Mouse (Mus musculus) liver, embryonic 16.5 days (tissue): ENCODE measurements around the gene Mis18a. TPM values are rescaled to one million over a fixed set of nuclear protein-coding genes. Genes with fewer than 3 reads are reported as not detected.
A peak's percentile ranks its signal among the peaks of the same experiment; 100 is the strongest.

Source experiments
- ATAC-seq: fragments of 200-750 bp; cut with Nextera tagmentation; 2 replicates; pipeline ENCODE4 v1.8.0; 2017; ENCODE audit warnings: low read depth, mild to moderate bottlenecking, moderate number of reproducible peaks, moderate library complexity
- H3K27ac ChIP-seq: fragments of 300-500 bp; sonication (generic); 2 replicates; pipeline ENCODE4 v1.5.1; 2014; ENCODE audit warnings: mild to moderate bottlenecking, low read length
- H3K27me3 ChIP-seq: fragments of 300-500 bp; sonication (generic); 2 replicates; pipeline ENCODE4 v1.6.1; 2014; ENCODE audit warnings: low read depth, low read length, mixed read lengths; ENCODE audit not compliant: control insufficient read depth, insufficient read depth
- H3K36me3 ChIP-seq: fragments of 300-500 bp; sonication (generic); 2 replicates; pipeline ENCODE4 v1.6.1; 2014; ENCODE audit warnings: mild to moderate bottlenecking; ENCODE audit not compliant: control insufficient read depth, insufficient read depth
- H3K4me1 ChIP-seq: fragments of 300-500 bp; sonication (generic); 2 replicates; pipeline ENCODE4 v1.6.1; 2014; ENCODE audit warnings: low read depth, low read length, mixed read lengths; ENCODE audit not compliant: control insufficient read depth
- H3K4me2 ChIP-seq: fragments of 300-500 bp; sonication (generic); 2 replicates; pipeline ENCODE4 v1.6.1; 2014; ENCODE audit warnings: low read depth, low read length, mixed read lengths
- H3K4me3 ChIP-seq: fragments of 300-500 bp; sonication (generic); 2 replicates; pipeline ENCODE4 v1.5.1; 2014; ENCODE audit warnings: low read depth, mild to moderate bottlenecking, low read length
- H3K9ac ChIP-seq: fragments of 300-500 bp; sonication (generic); 2 replicates; pipeline ENCODE4 v1.6.1; 2014; ENCODE audit warnings: low read depth, low read length
- H3K9me3 ChIP-seq: fragments of 300-500 bp; sonication (generic); replicated peaks from 2 replicates; pipeline ENCODE4 v1.6.1; 2016; ENCODE audit warnings: low read length; ENCODE audit not compliant: control insufficient read depth
- WGBS: fragments of 180-500 bp; shearing (Covaris S2); extraction: QIAGEN DNeasy Blood & Tissue Kit; methylation state at CpG from one replicate; pipeline ENCODE4 v1.1.7; 2014; ENCODE audit not compliant: insufficient replicate concordance; 5-methylcytosine and 5-hydroxymethylcytosine counted together
- polyA plus RNA-seq: library from polyadenylated mRNA; unstranded; fragments of >200 nt; fragmentation: Nextera tagmentation; extraction: Ambion mirVana; gene quantifications from 2 replicates; pipeline ENCODE4 v1.2.1, GENCODE M21; 2015

The Mis18a gene
- polyA plus RNA-seq, 1 experiment from 2014 or later = 29.6 TPM

DNA sequence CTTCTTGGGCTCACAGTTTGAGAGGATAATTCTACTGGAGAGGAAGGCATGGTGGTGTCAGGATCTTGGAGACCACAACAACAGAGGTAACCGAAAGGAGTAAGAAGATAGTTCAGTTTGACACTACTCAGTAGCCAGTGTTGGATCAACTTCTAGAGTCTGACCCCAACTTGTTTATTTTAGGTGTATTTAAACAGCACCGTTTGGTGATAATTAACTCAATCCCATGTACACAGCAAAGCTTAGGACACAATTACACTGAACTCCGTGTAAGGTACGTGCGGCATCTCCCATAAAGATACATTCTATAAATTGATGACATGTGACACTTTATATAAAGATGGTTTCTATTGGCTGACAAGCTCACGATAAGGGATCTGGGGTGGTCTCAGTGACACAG is 52.6 kb downstream of the Mis18a start:
- Histone ChIP-seq H3K27me3 (no peaks in the 10 kb centered on the region), H3K9me3 (no peaks in the 10 kb centered on the region; the same call in 1 of the 2 replicates), H3K9ac (no peak overlapping the region), H3K4me3 (no peak overlapping the region), H3K36me3 (no peaks in the 10 kb centered on the region), H3K27ac (no peak overlapping the region), H3K4me1 (no peaks in the 10 kb centered on the region), H3K4me2 (no peak overlapping the region)
- 75% methylated on average over 6 of the region's 6 CpGs for WGBS
- peak; percentile 77 for ATAC-seq

GRCm38 (mm10) chr16:90673507-90674354 is 53.5 kb downstream of the Mis18a start:
- H3K9me3 ChIP-seq = no peaks in the 10 kb centered on the region; the same call in 1 of the 2 replicates
- no peaks in the 10 kb centered on the region for H3K36me3 ChIP-seq
- ATAC-seq = no peak
- H3K27me3 ChIP-seq = no peaks in the 10 kb centered on the region
- no peak overlapping the region for H3K27ac ChIP-seq
- no peaks in the 10 kb centered on the region for H3K4me1 ChIP-seq
- WGBS = 64% methylated on average over 21 of the region's 21 CpGs
- no peak overlapping the region for H3K4me2 ChIP-seq
- no peak overlapping the region for H3K9ac ChIP-seq
- H3K4me3 ChIP-seq = no peak overlapping the region

Other genes starting within 250 kb of the Mis18a start
- 24.2 and 25.0 TPM in 2 replicates for gene Mrap, start 10.8 kb upstream of the Mis18a start, polyA plus RNA-seq
- 3.7 and 4.1 TPM in 2 replicates for gene Urb1, start 83.0 kb upstream of the Mis18a start, polyA plus RNA-seq
- 0.40 and 0.51 TPM in 2 replicates for gene Eva1c, start 99.3 kb upstream of the Mis18a start, polyA plus RNA-seq
- gene Cfap298, start 207.7 kb upstream of the Mis18a start, polyA plus RNA-seq = 16.1 and 16.6 TPM in 2 replicates